Mouse (Mus musculus): ENCODE measurements at regions not wholly inside any gene's neighbourhood (a gene's known extent, or its start where the extent isn't known, plus 50 kb on each side); places are given as distances from the start of the nearest gene placed in this dataset.

DNA sequence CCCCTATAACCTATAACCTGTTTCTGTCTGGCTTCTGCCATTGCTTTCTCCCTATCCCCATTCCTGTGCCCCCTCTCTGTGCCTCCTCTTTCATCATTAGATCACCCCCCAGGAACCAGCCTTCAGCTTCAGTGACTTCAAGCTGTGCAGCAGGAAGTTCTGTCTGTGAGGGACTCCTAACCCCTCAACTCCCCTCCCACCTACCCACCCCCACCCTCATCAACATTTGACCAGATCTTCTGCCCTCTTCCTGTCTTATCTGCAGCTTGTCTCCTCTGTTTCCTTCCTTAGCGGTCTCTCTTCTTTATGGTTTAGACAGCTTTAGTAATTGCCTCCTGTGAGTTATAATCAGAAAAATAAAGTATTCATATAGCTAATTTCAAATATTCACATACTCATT is 266.6 kb upstream of the Gm765 start:
- no peak for DNase-seq (ENCODE audit: low read depth, low spot score)

- DNase-seq (ENCODE audit: low read depth, low spot score): no peak
Observed at GRCm38 (mm10) chr6:98606680-98607079, 264.1 kb upstream of the Gm765 start.

DNA sequence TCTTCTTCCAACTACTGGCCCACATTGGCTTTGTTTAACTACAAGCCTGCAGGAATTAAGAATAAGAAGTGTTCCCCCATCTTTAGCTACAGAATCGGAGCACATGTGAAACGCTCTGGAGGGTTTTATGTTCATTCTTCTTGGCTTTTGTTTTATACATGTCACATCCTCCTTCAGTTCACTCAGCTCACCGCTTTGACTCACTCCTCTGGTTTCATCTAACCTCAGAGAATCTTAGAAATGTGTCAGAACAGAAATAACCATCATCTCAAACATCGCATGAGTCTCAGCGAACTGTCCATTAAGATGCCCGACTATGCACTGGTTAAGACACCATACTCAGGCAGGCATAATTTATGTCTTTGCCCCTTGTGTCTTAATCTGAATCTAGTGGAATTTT is 255.1 kb upstream of the Gm765 start:
- DNase-seq (ENCODE audit: low read depth, low spot score): no peak

DNA sequence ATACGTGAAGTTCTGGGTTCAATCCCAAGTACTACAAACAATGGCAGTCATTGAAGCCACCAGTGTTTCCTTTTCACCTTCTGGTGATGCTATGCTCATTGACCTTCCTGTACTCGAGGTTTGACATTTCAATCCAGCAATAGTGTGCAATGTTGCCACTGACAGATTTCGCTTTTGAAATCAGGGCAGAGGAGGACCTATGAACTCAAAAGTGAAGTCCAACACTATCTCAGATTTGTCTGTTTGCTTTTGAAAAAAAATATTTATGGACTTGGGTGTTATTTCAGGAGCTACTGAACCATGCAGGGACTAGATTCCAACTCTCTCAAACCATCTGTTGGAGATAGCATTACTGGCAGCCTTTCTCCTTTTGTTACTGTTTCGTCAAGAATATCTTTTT is 248.4 kb upstream of the Gm765 start:
- DNase-seq (ENCODE audit: low read depth, low spot score): no peak

DNA sequence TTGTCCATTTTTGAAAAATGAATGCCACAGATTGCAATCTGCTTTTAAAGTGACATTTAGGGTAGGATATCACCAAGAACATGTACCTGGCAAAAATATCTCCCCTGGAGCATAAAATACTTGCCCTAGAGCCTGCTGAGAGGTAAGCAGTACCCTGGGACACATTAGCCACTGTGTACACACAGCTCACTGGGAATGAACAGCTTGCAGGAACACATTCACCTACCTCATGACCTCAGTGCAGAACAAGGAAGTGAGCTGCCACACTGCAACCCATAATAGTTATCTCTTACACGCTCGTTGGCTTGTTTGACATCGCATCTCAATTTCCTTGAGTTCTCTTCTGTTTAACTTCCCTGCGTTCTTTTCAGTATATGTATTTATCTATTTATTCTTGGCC is 246.4 kb upstream of the Gm765 start:
- DNase-seq (ENCODE audit: low read depth, low spot score): no peak

- no peak for DNase-seq (ENCODE audit: low read depth, low spot score)
Observed at GRCm38 (mm10) chr6:98584541-98584940, 242.0 kb upstream of the Gm765 start.

DNA sequence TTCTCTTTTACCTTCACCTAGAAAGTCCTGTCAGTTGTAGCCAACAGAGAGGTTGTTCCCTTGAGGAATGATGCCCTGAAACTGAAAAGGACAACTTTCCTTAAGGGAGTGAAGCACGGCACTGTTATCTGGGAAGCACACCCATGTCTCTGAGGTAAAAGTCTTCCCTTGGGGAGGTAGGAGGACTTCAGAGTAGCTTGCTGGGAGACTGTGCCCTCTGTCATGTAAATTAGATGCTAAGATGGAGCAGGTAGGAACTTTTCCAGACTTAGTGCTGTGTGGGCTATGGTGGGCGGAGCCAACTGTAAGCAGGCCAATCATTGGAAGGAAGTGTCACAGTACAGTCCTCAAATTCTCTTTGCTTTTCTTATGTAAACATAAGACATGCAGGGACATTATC is 240.3 kb upstream of the Gm765 start:
- DNase-seq (ENCODE audit: low read depth, low spot score): no peak

DNA sequence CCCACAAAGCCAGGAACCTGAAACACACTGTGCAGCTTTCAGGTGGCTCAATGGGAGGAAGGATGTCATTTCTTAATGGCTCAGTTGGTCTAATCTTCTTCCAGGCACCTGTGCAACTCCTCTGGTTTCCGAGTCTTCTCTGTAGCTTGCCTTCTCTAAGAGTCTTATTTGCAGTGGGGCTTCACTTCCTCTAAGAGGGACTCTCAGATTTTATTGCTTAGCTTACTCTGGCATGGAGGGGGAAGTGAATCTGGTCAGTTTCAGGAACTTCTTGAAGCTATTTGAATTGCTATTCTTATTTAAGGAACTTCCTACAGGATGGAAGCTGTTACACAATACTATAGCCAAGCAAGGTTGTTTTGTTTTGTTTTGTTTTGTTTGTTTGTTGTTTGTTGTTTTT is 232.7 kb upstream of the Gm765 start:
- no peak for DNase-seq (ENCODE audit: low read depth, low spot score)

DNA sequence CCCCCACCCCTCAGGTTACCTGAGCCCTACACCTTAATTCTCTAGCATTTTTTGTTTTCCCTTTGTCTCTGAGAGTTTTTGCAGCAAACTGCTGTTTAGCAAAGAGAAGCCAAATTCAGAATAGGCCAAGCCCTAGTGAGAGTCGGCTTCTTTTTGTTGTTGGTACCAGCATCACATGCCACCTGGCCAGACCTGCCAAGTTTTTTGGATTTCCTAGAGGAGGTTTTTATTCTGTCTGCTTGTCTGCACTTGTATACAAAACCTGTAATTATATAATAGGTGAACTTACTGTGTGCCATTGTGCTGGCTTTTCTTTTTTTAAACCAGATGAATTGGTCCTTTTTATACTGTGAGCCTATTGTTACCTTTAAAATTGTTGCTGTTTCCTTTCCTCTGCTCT is 213.1 kb upstream of the Gm765 start:
- no peak for DNase-seq (ENCODE audit: low read depth, low spot score)

- no peak for DNase-seq (ENCODE audit: low read depth, low spot score)
Observed at GRCm38 (mm10) chr6:98553922-98554321, 211.4 kb upstream of the Gm765 start.

- no peak for DNase-seq (ENCODE audit: low read depth, low spot score)
Observed at GRCm38 (mm10) chr6:98551781-98552180, 209.2 kb upstream of the Gm765 start.

GRCm38 (mm10) chr6:98526882-98527440 is 184.4 kb upstream of the Gm765 start:
- no peak for DNase-seq (ENCODE audit: low read depth, low spot score)

- DNase-seq (ENCODE audit: low read depth, low spot score): peak; percentile 64
Observed at GRCm38 (mm10) chr6:98525286-98525685, 182.7 kb upstream of the Gm765 start.

- no peak for DNase-seq (ENCODE audit: low read depth, low spot score)
Observed at GRCm38 (mm10) chr6:98524659-98525058, 182.1 kb upstream of the Gm765 start.

GRCm38 (mm10) chr6:98521526-98521925 is 179.0 kb upstream of the Gm765 start:
- DNase-seq (ENCODE audit: low read depth, low spot score): no peak

DNA sequence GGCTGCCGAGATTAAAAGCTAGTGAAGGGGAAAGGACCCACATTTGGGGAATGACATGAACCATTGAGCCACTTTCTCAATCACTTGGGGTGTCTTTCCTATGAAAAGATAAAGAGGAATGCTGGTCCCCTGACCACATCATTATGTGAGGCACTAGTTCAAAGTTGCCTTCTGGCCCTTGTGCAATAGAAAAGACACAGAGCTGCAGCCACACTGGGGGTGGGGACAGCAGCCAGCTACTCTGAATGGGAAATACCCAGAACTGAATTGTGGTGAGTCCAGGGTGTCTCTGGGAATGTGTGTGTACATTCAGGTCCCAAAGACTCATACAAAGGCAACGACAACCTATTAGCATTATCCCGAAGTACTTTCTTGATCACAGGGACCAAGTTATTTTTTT is 172.3 kb upstream of the Gm765 start:
- no peak for DNase-seq (ENCODE audit: low read depth, low spot score)

DNA sequence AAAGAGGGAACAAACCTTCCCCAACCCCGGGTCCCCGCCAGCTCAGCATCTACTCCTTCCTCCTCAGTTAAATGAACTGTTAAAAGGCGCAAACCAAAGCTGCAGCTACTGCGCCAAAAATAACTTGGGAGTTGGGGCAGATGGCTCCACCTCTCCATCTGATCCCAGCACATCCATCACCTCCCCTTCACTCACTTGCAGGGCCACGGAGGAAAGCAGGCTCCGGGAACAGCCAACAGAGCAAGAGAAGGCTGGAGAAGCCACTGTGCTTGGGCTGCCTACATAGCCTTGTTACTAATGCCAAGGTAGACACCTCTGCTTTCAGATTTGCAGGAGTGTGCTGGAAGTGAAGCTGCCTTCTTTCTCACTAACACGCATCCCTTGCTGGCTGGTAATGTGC is 171.8 kb upstream of the Gm765 start:
- DNase-seq (ENCODE audit: low read depth, low spot score): no peak

GRCm38 (mm10) chr6:98513217-98513616 is 170.7 kb upstream of the Gm765 start:
- no peak for DNase-seq (ENCODE audit: low read depth, low spot score)

DNA sequence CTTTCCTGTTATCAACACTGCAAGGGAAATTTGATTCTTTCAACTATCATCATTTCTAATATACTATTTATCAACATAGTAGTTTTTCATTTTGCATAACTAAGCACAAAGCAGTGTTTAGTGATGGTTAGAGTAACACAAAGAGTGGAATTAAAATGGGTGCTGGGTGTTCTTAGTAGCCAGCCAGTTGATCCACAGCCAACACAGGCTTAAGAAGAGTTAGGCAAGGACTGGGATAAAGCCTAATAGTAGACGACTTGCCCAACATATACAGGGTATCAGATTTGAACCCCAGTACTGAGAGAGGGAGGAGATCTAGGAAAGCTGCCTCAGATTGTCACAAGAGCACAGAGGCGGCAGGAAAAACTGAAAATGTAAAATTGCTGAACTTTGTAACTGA is 160.2 kb upstream of the Gm765 start:
- DNase-seq (ENCODE audit: low read depth, low spot score): no peak

GRCm38 (mm10) chr6:98499721-98500120 is 157.2 kb upstream of the Gm765 start:
- DNase-seq (ENCODE audit: low read depth, low spot score): no peak

- no peak for DNase-seq (ENCODE audit: low read depth, low spot score)
Observed at GRCm38 (mm10) chr6:98486626-98487025, 144.1 kb upstream of the Gm765 start.

DNA sequence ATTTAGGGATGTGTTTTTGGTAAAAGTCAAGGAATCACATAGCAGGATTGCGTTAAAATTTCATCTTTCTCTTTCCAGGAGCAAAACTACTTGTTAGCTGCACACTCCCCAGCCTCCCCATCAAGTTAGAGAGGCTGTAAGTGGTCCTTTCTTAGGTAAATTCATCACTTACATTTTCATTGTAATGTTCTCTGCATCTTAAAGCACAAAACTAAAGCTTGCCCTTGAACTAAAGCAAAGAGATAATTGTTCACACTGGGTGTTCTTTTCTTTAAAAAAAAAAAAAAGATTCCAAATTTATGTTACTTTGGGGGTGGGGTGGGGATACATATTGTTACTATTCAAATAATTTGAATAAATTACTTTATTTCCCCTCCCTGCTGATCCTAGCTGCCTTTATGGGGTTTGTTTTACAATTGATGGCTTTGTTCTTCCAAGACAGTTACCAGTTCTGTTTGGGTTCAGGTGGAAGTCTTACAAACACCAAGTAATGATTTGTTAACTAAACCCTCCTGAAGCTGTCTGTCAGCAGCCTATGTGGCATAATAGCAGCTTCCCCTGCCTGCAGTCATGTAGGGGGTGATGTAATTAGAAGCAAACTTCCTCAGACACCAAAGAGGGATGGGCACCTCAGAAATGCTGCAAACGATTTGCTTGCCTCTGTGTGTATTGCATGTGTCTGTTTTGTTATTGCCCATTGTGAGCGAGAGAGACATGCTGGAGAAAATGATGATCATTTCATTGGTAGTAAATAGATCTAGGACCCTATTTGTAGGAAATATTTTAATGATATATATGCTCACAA is 141.0 kb upstream of the Gm765 start:
- DNase-seq (ENCODE audit: low read depth, low spot score): no peak

- DNase-seq (ENCODE audit: low read depth, low spot score): no peak
Observed at GRCm38 (mm10) chr6:98482319-98482718, 139.8 kb upstream of the Gm765 start.

DNA sequence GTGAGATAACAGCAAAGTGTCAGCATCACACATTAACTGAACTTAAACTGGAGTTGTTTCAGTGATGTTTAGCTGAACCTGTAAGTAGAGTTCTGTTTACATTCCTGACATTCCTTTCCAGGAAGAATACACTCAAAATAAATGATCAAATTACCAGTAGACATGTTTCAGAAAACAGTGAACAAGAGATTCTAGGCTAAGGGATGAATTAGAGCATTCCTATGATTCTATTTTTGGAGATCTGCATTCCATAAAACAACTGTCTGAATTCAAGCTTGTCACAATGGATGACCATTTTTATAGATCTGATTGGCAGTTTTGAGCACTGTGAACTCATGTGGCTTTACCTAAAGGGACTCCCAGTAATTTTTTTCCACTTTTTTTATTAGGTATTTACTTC is 125.0 kb upstream of the Gm765 start:
- DNase-seq (ENCODE audit: low read depth, low spot score): no peak
